Mouse (Mus musculus): ENCODE data around the gene Mrps35.

The Mrps35 gene

DNA sequence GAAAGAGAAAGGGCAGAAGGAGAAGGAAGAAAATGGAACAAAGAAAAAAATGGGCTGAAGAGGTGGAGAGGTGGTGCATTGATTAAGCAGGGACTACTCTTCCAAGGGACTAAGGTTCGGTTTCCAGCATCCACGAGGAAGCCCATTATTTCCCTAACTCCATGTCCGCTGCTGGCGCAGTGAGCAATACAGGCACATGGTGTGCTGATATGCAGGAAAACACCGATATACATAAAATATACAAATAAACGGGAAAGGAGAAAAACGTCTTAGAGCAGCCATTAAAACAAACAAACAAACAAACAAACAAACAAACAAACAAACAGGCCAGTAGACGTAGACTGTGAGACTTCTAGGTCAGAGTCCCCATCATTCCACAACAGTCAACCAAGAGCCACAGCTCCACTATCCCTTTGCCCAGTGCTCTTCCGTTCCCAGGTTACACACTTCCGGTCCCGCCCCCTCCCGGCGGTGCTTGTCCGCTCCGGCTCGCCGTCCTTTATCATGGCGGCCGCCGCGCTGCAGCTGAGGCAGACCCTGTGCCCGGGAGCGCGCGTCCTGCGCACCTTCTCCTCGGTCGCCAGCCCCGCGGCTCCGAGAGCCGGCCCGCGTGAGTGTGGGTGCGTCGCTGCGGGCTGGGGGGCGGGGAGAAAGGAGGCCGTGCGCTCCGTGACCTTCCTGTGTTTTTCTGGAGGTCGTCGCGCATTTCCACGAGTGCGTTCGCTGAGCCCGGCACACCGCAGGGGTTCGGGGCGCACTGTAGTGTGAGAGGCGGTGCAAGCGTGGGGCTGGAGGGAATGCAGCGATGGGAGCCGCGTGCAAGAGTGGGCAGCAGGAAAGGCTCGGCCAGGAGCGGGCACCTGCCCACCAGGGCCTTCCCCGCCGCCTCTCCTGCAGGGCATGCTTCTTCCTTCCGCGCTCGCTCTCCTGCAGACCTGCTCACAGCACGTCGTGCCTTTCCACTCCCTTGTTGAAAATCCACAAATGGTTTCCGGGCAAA is at the start of gene Mrps35:
Mrps35 (plus strand) TSS at position 474 of the 1,000 bp plus-strand sequence.
- peak; percentile 83 for DNase-seq (ENCODE audit: low read depth, low spot score)

DNA sequence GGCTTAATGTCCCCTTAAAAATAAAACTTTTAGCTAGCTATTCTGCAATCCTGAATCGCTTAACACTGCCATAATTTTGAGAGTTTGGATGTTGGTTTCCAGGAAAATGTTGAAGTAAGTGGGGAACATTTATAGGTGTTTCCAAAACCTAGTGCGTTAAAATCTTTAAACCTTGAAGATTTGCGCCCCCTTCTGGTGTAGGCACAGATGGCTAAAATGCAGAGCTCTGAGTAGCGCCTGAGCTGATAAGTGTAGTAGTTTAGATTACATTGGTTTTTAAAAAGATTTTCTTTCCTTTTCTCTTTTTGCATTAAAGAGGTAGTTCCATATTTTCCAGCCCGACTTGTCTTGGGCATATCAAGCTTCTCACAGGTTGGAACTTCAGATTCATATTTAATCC is 48.3 kb upstream of the Mrps35 start:
- no peak for DNase-seq (ENCODE audit: low read depth, low spot score)

DNA sequence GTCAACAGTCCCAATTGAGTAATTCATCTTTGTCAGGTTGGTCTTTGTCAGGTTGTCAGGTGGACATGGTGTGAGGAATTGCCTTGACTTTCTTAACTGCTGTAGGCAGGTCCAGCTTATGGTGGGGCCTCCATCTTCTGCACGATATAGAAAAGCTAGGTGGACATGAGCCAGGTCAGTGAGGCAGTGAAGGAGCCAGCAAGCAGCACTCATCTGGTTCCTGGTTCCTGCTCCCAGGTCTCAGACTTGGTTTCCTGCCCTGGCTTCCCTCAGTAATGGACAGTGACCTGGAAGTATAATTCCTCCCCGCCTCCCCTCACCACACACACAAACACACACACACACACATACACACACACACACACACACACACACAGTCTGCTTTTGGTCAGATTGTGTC is 47.2 kb upstream of the Mrps35 start:
- DNase-seq (ENCODE audit: low read depth, low spot score): no peak

DNA sequence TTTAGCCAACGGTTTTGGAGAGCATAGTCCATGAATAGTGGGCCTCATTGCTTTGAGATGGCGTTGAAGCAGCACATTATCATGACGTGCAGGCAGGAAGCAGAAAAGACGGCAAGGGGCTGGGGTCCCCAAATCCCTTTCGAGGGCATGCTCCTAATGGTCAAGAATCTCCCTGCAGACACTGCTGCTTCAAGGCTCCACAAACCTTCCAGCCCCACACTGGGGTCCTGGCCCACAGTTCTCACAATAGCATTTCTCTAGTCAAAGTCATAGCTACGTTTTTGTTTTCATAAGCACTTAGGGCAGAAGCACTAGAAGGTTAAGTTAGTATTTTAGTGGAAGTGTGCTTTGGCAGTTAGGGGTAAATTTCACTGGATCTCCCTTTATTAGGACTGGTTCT is 46.7 kb upstream of the Mrps35 start:
- DNase-seq (ENCODE audit: low read depth, low spot score): no peak

DNA sequence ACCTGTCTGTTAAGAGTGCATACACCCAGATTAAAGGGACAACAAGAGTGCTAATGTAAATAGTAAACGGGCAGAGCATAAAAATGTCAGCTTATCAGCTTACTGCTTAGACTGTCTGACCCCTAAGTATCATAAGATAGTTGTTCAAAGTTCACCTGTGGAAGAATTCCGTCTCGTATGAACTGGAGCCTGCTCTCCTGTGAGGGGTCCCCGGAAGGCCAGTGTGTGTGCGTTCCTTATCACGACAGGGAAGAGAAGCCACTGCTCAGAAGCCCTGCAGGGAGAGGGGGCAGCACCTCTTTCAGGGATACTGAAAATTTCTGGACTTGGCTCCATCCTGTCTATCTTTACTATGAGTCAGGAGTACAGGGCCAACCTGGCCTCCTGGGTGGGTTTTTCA is 45.6 kb upstream of the Mrps35 start:
- DNase-seq (ENCODE audit: low read depth, low spot score): no peak

DNA sequence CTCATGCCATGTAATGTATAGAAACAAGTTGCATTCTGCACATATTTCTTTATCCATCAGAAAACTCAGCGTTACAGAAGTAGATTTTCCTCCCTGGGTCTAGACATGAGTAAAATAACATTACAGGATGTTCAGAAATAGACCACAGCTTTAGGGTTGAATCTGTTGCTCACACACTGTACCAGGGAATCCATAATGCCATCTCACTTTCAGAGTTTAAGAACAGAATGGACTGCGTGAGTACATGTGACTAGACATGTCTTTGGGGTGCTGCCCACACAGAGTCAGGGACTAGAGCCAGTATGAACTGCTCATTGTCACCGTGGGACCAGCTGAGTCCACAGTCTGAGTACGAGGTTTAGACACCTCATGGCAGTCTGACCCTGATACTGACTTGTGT is 43.9 kb upstream of the Mrps35 start:
- DNase-seq (ENCODE audit: low read depth, low spot score): no peak

DNA sequence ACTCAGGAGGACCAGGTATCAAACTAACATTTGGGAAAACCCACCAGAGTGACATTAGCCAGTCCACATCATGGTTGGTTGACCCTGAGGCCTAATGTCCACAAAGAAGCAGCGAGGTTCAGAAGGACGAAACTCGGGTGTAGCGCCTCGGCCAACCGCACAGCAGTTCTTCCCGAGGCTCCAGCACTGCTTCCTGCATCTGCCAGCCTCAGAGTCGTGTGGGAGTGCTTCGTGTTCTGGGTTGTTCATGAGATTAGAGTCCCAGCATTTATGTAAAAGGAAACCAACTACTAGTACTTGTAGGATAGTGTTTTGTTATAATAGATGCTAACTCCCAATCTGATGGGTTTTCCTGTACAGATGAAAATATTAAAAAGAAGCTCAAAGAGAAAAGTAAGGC is 43.3 kb upstream of the Mrps35 start:
- peak; percentile 59 for DNase-seq (ENCODE audit: low read depth, low spot score)

DNA sequence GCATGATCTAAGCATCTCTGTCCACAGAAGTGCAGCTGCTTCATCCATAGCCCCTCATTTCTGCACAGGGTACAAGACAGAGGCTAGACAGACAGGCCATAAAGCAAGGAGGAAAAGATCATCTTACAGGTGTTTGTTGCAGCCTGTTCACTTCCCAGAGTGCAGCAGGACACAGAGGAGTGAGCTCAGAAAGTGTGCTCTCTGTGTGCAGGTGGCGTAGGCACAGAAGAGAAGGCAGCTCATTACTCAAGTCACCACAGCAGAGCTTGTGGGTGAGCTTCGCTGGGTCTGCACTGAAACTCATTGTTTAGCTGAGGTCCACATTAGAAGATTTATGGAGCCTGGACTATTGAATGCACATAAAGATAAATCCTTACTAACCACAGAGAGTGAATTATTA is 42.8 kb upstream of the Mrps35 start:
- no peak for DNase-seq (ENCODE audit: low read depth, low spot score)

DNA sequence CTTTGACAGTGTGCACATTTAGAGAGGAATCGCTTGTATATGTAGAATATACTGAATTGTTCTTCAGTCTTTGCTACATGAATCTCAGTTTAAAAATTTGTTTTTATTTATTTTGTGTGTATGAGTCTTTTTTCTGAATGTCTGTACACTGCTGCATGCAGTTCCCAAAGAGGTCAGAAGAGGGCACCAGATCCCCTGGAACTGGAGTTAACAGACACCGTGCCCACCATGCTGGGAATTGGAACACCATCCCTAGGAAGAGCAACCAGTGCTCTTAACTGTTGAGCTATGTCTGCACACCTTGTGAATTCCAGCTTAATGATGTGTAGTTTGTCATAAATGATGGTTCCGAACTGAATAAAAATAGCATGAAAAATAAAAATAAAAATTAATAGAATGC is 34.4 kb upstream of the Mrps35 start:
- no peak for DNase-seq (ENCODE audit: low read depth, low spot score)

DNA sequence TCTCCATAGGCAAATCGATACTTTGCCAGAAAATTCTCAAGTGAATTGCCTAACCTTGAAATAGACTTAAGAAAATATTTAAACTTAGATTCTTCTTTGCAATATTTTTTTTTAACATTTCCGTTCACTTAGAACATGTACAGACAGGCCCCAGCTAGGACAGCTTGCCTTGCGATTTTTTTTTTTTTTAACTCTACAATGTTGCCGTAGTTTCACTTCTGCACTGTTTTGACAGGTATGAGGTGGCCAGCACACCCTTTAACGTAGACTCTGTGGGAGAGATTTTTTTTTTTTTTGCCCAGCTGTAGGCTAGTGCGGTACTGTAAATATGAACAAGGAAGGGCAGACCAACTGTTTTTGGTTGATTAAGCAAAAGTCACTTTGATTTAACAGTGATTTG is 32.2 kb upstream of the Mrps35 start:
- DNase-seq (ENCODE audit: low read depth, low spot score): no peak

DNA sequence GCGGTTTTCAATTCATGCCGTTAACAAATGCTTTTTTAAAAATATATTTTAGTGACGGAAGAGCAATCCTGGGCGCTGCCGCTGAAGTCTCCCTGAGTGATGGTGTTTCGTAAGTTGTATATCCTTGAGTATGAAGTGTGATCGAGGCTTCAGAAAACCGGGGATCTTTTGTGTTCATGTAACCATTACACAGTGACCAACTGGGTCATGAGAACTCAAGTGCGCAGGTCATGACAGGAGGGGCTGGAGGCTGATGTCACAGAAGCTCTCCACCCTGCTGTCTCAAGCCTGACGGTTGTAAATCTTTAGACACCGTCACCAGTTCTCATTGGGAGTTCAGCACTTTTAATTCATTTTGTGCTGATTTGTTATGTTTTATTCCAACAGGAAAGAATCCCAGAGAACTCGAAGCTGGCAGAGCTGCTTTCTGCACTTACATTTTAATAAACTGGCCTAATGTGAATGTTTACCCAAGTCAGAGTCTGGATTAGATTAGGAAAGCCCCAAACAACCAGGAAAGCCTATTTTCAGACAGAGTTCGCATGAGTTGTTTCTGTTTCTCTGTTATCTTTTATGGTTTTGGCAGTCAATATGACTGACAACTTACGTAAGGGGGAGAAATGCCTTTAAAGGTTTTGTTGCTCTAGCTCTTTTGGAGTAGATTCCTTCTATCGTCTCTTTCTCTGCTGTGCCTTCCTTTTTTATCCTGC is 31.6 kb upstream of the Mrps35 start:
- DNase-seq (ENCODE audit: low read depth, low spot score): no peak

DNA sequence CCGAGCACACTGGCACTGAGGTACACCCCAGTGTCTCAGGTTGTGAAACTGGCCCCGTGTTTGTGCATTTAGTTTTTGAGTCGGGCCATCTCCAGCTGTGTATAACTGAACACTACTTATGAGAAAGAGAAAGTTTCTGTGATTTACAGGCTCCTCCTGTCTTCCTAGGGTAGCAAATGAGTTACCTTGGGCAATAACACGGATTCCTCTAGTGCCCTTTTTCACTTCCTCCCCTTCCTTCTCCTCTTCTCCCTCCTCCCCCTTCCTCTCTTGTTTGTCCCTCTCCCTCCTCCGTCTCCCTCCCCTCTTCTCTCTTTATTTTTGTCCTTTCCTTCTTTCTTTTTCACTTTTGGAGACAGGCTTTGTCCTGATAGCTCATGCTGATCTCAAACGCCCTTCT is 31.0 kb upstream of the Mrps35 start:
- no peak for DNase-seq (ENCODE audit: low read depth, low spot score)

DNA sequence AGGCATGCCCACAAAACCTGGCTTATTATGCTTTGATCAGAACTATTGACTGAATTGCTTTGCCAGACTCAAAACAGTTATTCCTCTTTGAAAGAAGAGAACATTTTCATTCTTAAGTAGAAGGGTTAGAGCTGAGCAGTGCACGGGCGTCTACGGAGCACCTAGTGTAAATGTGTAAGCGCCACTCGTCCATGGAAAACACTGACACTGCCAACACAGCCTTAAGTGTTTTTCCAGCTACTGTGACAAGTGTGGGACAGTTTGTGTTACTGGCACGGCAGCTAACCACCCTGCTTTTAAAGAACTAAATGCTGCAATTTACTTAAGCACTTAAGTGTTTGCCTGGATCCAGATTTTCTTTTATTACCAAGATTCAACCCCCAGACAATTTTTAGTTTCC is 30.6 kb upstream of the Mrps35 start:
- no peak for DNase-seq (ENCODE audit: low read depth, low spot score)

DNA sequence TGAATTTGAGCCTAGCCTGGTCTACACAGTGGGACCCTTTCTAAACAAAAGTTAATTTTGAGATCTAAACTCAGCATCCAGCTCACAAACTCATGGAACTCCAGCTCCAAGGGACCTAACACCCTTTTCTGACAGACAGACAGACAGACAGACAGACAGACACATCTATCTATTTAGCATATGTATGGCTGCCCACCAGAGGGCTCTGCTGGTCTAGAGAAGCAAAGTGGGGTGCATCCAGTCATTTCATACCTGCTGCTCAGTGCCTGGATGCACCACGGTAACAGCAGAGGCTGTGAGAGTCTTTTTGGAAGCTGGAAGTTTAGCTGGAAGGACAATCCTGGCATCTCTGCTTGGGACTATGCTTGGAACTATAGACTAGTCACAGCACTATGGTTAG is 29.0 kb upstream of the Mrps35 start:
- DNase-seq (ENCODE audit: low read depth, low spot score): no peak

DNA sequence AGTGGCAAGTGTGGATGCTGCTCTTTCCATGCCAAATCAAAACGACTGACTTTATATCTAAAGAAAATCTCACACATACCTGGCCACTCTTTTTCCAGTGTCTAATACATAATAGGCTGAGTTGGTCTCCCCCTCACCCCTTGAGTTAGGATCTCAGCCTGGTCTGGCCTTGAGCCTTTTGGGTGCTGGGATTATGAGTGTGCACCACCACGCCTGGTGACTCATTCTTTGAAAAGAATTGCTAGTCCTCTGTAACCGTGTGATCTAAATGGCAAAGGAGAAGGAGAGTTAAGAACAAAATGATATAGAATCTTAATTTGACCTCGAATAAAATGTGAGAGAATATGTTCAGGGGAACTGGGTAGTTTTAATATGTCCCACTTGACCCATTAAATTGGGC is 24.7 kb upstream of the Mrps35 start:
- DNase-seq (ENCODE audit: low read depth, low spot score): no peak

DNA sequence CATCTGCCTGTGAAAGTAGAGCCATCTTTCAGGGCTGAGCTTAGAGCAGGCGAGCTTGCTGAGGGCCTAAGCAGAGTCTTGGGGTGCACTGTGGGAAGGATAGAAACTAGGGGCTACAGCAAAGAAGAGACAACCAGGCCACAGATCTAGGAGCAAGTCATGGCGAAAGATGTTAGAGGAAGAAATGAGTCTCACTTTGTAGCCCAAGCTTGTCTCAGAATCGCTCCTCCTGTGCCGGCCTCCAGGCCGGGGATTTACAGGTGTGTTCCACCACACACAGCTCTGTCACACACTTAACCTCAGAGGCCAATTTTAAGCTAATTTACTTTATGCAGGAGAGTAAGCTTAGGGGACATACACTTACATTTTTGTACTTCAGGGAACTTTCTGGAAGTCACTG is 24.2 kb upstream of the Mrps35 start:
- no peak for DNase-seq (ENCODE audit: low read depth, low spot score)

DNA sequence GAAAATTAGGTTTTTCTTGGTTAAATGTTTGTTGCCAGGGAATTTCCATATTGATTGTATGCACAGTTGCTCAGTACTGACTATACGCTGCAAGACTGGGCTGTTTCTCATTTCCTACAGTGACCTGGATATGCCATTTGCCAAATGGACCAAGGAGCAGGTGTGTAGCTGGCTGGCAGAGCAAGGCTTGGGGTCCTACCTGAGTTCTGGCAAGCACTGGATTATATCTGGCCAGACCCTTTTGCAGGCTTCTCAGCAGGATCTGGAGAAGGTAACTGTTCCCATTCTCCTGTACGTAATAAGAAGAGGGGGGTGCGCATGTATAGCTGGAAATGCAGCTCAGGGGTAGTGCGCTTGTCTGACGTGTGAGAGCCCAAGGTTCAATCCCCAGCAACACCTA is 21.4 kb upstream of the Mrps35 start:
- DNase-seq (ENCODE audit: low read depth, low spot score): no peak

DNA sequence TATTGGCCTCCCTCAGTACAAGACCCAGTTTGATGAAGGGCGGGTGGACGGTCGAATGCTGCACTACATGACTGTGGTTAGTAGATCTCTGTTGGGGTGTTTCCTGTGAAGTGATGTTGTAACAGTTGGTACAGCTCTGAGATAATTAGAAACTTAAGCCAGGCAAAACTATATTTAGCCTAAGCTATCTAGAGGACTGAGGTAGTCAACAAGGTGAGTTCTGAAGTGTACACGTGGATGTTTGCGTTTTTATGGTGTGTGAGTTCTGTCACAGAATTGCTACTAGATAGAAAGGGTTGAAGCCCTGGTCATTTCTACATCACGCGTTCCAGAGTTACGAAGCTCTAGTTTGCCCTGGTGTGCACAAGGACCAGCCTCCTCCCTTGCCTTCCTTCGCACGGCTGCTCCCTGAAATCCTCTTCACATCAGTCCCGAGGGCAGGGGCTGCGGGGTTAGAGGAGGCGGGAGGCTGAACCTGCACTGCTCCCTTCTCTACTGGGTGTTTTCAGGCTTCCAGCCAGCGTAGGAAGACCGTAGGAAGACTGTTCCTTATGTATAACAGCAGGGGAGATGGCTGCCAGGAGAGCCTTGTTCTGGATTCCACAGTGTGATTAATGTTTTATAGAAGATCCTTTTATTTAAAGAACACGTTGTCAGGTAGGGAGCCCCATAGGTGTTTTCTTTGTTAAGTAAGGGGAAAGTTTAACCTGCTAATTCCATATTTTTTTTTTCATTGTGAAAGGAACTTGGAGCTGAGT is 20.0 kb upstream of the Mrps35 start:
- DNase-seq (ENCODE audit: low read depth, low spot score): no peak

DNA sequence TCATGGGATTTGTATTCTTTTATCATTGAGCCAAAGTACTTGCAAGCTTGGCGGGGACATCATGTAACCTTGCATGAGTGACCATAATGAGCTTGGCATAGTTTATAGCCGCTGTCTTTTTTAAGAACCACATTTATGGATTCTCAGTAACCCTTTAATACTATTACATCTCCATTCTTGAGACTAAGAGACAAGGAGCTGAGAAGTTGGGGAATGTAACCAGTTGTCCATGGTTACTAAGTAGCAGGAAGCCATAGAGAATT is 19.5 kb upstream of the Mrps35 start:
- DNase-seq (ENCODE audit: low read depth, low spot score): no peak

DNA sequence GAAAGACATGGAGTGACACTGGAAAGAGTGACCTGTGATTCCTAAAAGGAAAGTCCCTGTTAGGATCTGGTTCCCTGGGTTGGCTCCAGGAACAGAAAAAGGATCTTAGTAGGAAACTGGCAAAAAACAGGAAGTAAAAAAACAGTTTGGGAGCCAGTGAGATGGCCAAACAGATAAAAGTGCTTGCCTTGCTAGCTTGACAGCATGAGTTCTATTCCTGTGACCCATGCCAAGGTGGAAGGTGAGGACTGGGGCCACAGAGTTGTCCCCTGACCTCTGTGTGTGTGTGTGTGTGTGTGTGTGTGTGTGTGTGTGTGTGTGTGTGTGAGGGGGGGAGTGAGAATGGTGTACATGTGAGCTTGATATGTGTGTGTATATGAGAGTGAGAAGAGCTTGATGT is 19.0 kb upstream of the Mrps35 start:
- DNase-seq (ENCODE audit: low read depth, low spot score): no peak

DNA sequence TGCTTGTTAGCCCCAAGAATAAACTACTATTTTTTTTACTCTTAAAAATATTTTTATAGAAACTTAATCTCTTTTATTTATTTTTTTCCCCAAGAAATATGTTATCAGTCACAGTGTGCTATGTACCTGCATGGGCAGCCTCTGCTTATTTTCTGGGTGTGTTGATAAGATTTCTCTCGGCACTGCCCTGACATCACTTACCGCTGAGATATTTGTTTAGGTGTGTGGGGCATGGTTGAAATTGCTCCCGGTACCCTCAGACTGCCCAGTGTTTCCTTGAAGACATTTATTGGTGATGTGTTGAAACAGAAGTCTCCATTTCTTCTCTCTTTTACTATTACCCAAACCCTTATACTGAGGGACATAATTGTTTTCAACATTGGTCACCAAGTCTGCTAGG is 17.8 kb upstream of the Mrps35 start:
- no peak for DNase-seq (ENCODE audit: low read depth, low spot score)

DNA sequence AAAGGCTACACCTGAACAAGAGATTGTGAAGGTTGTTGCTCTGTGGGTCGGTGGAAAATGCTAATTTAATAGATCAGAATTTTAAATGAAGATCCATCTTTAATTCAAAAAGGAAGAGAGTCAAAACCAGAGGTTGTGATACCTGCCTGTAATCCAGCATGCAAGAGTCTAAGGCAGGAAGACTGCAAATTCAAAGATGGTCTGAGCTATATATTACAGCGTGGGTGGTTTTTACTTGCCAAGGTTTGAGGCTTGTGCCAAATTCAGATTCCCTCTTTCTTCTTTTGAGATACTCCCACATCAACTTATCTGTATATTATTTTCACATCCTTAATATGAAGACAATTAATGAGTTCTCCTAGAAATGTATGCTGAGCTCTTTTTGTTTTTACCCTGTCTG is 14.2 kb upstream of the Mrps35 start:
- DNase-seq (ENCODE audit: low read depth, low spot score): no peak

DNA sequence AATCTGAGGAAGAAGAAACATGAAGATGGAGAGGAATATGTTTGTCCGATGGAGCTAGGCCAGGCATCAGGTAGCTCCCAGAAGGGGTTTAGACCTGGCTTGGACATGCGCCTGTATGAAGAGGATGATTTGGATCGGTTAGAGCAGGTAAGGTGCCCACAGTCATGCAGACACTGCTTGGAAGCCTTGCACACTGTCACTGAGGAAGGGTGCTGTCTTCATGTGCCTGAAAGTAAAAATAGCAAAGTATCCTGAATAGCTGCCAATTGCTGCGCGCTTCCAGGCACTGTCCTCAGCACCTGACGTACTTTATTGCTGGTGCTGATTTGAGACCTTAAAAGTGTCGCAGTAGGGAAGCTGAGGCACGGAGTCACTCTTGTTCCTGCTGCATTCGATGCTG is 13.0 kb upstream of the Mrps35 start:
- DNase-seq (ENCODE audit: low read depth, low spot score): no peak

Data from telencephalon, adult 2 months (tissue).